Mouse (Mus musculus): ENCODE measurements at regions not wholly inside any gene's neighbourhood (a gene's known extent, or its start where the extent isn't known, plus 50 kb on each side); places are given as distances from the start of the nearest gene placed in this dataset.

- Histone ChIP-seq H3K4me2 (no peak overlapping the region), H3K4me1 (no peaks in the 10 kb centered on the region), H3K9me3 (replicated peaks) (no peaks in the 10 kb centered on the region), H3K27ac (no peak overlapping the region), H3K36me3 (no peaks in the 10 kb centered on the region), H3K4me3 (no peak overlapping the region), H3K9ac (no peak overlapping the region), H3K27me3 (replicated peaks) (no peaks in the 10 kb centered on the region)
- WGBS (ENCODE audit: insufficient replicate concordance): 37% methylated on average over 5 of the region's 5 CpGs
- ATAC-seq: no peak
These were observed 276.4 kb downstream of the Cbln1 start for GRCm38 (mm10) chr8:87196050-87196449.

GRCm38 (mm10) chr8:87189791-87190385, 282.5 kb downstream of the Cbln1 start:
- Histone ChIP-seq H3K27ac (no peak overlapping the region), H3K4me2 (no peak overlapping the region), H3K4me3 (no peak overlapping the region), H3K27me3 (replicated peaks) (no peaks in the 10 kb centered on the region), H3K36me3 (no peaks in the 10 kb centered on the region), H3K9me3 (replicated peaks) (no peaks in the 10 kb centered on the region), H3K9ac (no peak overlapping the region), H3K4me1 (no peaks in the 10 kb centered on the region)
- no peak for ATAC-seq
- 78% methylated on average over 13 of the region's 13 CpGs for WGBS (ENCODE audit: insufficient replicate concordance)

GRCm38 (mm10) chr8:87182888-87183287, 289.5 kb downstream of the Cbln1 start:
- no peaks in the 10 kb centered on the region for H3K27me3 ChIP-seq (replicated peaks)
- H3K9me3 ChIP-seq (replicated peaks): no peaks in the 10 kb centered on the region
- no peak overlapping the region for H3K4me2 ChIP-seq
- ATAC-seq: no peak
- H3K27ac ChIP-seq: no peak overlapping the region
- WGBS (ENCODE audit: insufficient replicate concordance): 48% methylated on average over 4 of the region's 4 CpGs
- no peak overlapping the region for H3K4me3 ChIP-seq
- no peaks in the 10 kb centered on the region for H3K4me1 ChIP-seq
- no peaks in the 10 kb centered on the region for H3K36me3 ChIP-seq
- H3K9ac ChIP-seq: no peak overlapping the region

GRCm38 (mm10) chr8:87178561-87178960, 293.5 kb upstream of the N4bp1 start:
- ATAC-seq: no peak
- WGBS (ENCODE audit: insufficient replicate concordance): 48% methylated on average over 4 of the region's 4 CpGs
- Histone ChIP-seq H3K27me3 (replicated peaks) (no peaks in the 10 kb centered on the region), H3K4me1 (no peaks in the 10 kb centered on the region), H3K4me3 (no peak overlapping the region), H3K27ac (no peak overlapping the region), H3K36me3 (no peaks in the 10 kb centered on the region), H3K4me2 (no peak overlapping the region), H3K9me3 (replicated peaks) (no peaks in the 10 kb centered on the region), H3K9ac (no peak overlapping the region)

GRCm38 (mm10) chr8:87177620-87178019, 292.6 kb upstream of the N4bp1 start:
- no peak overlapping the region for H3K4me3 ChIP-seq
- H3K9me3 ChIP-seq (replicated peaks): no peaks in the 10 kb centered on the region
- H3K27me3 ChIP-seq (replicated peaks): no peaks in the 10 kb centered on the region
- no peak overlapping the region for H3K4me2 ChIP-seq
- ATAC-seq: no peak
- no peak overlapping the region for H3K9ac ChIP-seq
- H3K27ac ChIP-seq: no peak overlapping the region
- H3K36me3 ChIP-seq: no peaks in the 10 kb centered on the region
- WGBS (ENCODE audit: insufficient replicate concordance): 69% methylated on average over 6 of the region's 6 CpGs
- H3K4me1 ChIP-seq: no peaks in the 10 kb centered on the region

- Histone ChIP-seq H3K4me3 (no peak overlapping the region), H3K27ac (no peak overlapping the region), H3K27me3 (replicated peaks) (no peaks in the 10 kb centered on the region), H3K9ac (no peak overlapping the region), H3K9me3 (replicated peaks) (no peaks in the 10 kb centered on the region), H3K36me3 (no peaks in the 10 kb centered on the region), H3K4me1 (no peaks in the 10 kb centered on the region), H3K4me2 (no peak overlapping the region)
- ATAC-seq: no peak
These were observed 290.0 kb upstream of the N4bp1 start for GRCm38 (mm10) chr8:87175097-87175496.

- ATAC-seq: no peak
- Histone ChIP-seq H3K4me2 (no peak overlapping the region), H3K36me3 (no peaks in the 10 kb centered on the region), H3K9me3 (replicated peaks) (no peaks in the 10 kb centered on the region), H3K27ac (no peak overlapping the region), H3K4me1 (no peaks in the 10 kb centered on the region), H3K27me3 (replicated peaks) (no peaks in the 10 kb centered on the region), H3K4me3 (no peak overlapping the region), H3K9ac (no peak overlapping the region)
These were observed 288.7 kb upstream of the N4bp1 start for GRCm38 (mm10) chr8:87173720-87174119.

- Histone ChIP-seq H3K27ac (no peak overlapping the region), H3K27me3 (replicated peaks) (no peaks in the 10 kb centered on the region), H3K36me3 (no peaks in the 10 kb centered on the region), H3K4me1 (no peaks in the 10 kb centered on the region), H3K9ac (no peak overlapping the region), H3K4me3 (no peak overlapping the region), H3K4me2 (no peak overlapping the region), H3K9me3 (replicated peaks) (no peaks in the 10 kb centered on the region)
- WGBS (ENCODE audit: insufficient replicate concordance): 48% methylated on average over 1 of the region's 1 CpGs
- ATAC-seq: no peak
These were observed 281.7 kb upstream of the N4bp1 start for GRCm38 (mm10) chr8:87166771-87167170.

- Histone ChIP-seq H3K27me3 (replicated peaks) (no peaks in the 10 kb centered on the region), H3K4me2 (no peak overlapping the region), H3K9ac (no peak overlapping the region), H3K27ac (no peak overlapping the region), H3K4me1 (no peaks in the 10 kb centered on the region), H3K4me3 (no peak overlapping the region), H3K9me3 (replicated peaks) (no peaks in the 10 kb centered on the region), H3K36me3 (no peaks in the 10 kb centered on the region)
- ATAC-seq: no peak
- WGBS (ENCODE audit: insufficient replicate concordance): 67% methylated on average over 2 of the region's 2 CpGs
These were observed 275.4 kb upstream of the N4bp1 start for GRCm38 (mm10) chr8:87160416-87160815.

- Histone ChIP-seq H3K4me1 (no peaks in the 10 kb centered on the region), H3K9ac (no peak overlapping the region), H3K36me3 (no peaks in the 10 kb centered on the region), H3K27ac (no peak overlapping the region), H3K9me3 (replicated peaks) (no peaks in the 10 kb centered on the region), H3K4me2 (no peak overlapping the region), H3K27me3 (replicated peaks) (no peaks in the 10 kb centered on the region), H3K4me3 (no peak overlapping the region)
- ATAC-seq: no peak
- 34% methylated on average over 8 of the region's 8 CpGs for WGBS (ENCODE audit: insufficient replicate concordance)
These were observed 273.3 kb upstream of the N4bp1 start for GRCm38 (mm10) chr8:87158322-87158721.

- Histone ChIP-seq H3K9ac (no peak overlapping the region), H3K9me3 (replicated peaks) (no peaks in the 10 kb centered on the region), H3K4me2 (no peak overlapping the region), H3K27ac (no peak overlapping the region), H3K4me1 (no peaks in the 10 kb centered on the region), H3K4me3 (no peak overlapping the region), H3K36me3 (no peaks in the 10 kb centered on the region), H3K27me3 (replicated peaks) (no peaks in the 10 kb centered on the region)
- 57% methylated on average over 10 of the region's 10 CpGs for WGBS (ENCODE audit: insufficient replicate concordance)
- no peak for ATAC-seq
These were observed 270.9 kb upstream of the N4bp1 start for GRCm38 (mm10) chr8:87155819-87156425.

- H3K27ac ChIP-seq: no peak overlapping the region
- 56% methylated on average over 8 of the region's 8 CpGs for WGBS (ENCODE audit: insufficient replicate concordance)
These were observed 267.2 kb upstream of the N4bp1 start for GRCm38 (mm10) chr8:87152068-87152915.

More at GRCm38 (mm10) chr8:87152068-87152915, 267.2 kb upstream of the N4bp1 start:
- H3K4me2 ChIP-seq: no peak overlapping the region
- H3K4me1 ChIP-seq: no peaks in the 10 kb centered on the region
- ATAC-seq: no peak
- no peaks in the 10 kb centered on the region for H3K36me3 ChIP-seq
- H3K9me3 ChIP-seq (replicated peaks): no peaks in the 10 kb centered on the region
- H3K4me3 ChIP-seq: no peak overlapping the region
- H3K9ac ChIP-seq: no peak overlapping the region
- no peaks in the 10 kb centered on the region for H3K27me3 ChIP-seq (replicated peaks)
